Mouse (Mus musculus) cerebellum, adult 2 months (tissue): ENCODE measurements around the gene Mcrip1. TPM values are rescaled to one million over a fixed set of nuclear protein-coding genes. Genes with fewer than 3 reads are reported as not detected.

Experiments
- DNase-seq, 2 experiments: peaks; one replicate each; pipeline ENCODE4 v3.0.0; 2021
- H3K27ac ChIP-seq: fragments of 200-500 bp; 2 replicates; pipeline ENCODE4 v1.5.1; 2012; ENCODE audit warnings: low read length, control low read depth, inconsistent platforms; ENCODE audit not compliant: insufficient read depth
- H3K27me3 ChIP-seq: fragments of 200-500 bp; 2 replicates; pipeline ENCODE4 v1.6.1; 2012; ENCODE audit warnings: inconsistent platforms, mild to moderate bottlenecking, low read length, moderate library complexity; ENCODE audit not compliant: control insufficient read depth, insufficient read depth
- H3K4me1 ChIP-seq: fragments of 200-500 bp; 2 replicates; pipeline ENCODE4 v1.6.1; 2011; ENCODE audit warnings: low read length; ENCODE audit not compliant: control insufficient read depth, insufficient read depth
- H3K4me3 ChIP-seq: fragments of 200-500 bp; replicated peaks from 2 replicates; pipeline ENCODE3; 2011; ENCODE audit warnings: mild to moderate bottlenecking, low read depth, low read length, control low read depth; ENCODE audit not compliant: insufficient read depth
- CTCF ChIP-seq: fragments of 200-500 bp; IDR thresholded peaks from 2 replicates; pipeline ENCODE4 v1.5.1; 2011; ENCODE audit warnings: low read depth, mild to moderate bottlenecking, control low read depth, low read length, moderate library complexity, borderline replicate concordance; ENCODE audit not compliant: insufficient read depth
- POLR2A ChIP-seq: fragments of 200-500 bp; IDR thresholded peaks from 2 replicates; pipeline ENCODE4 v1.6.1; 2011; ENCODE audit warnings: low read length, control low read depth, borderline replicate concordance; ENCODE audit not compliant: insufficient read depth
- WGBS: fragments of 180-500 bp; shearing (Covaris S2); methylation state at CpG from one replicate; pipeline ENCODE4 v1.1.7; 2018; 5-methylcytosine and 5-hydroxymethylcytosine counted together
- polyA plus RNA-seq: library from polyadenylated mRNA; depleted of rRNA; stranded (reverse); fragments of >200 nt; gene quantifications from 2 replicates; pipeline ENCODE4 v1.2.3, GENCODE M21; 2012

Mcrip1 gene
- polyA plus RNA-seq, 1 experiment = 168 TPM

- DNase-seq = no peak
- no peak overlapping the region for H3K27ac ChIP-seq
- peaks cover 4% of the 10 kb centered on the region; the same call in 1 of the 2 replicates for H3K27me3 ChIP-seq
- peaks cover 19% of the 10 kb centered on the region for H3K4me1 ChIP-seq
- no peak for TF ChIP-seq POLR2A
- WGBS = 92% methylated on average over 8 of the region's 8 CpGs
- H3K4me3 ChIP-seq = no peak overlapping the region
Measured at GRCm38 (mm10) chr11:120534093-120534492, 15.4 kb downstream of the Mcrip1 start.

GRCm38 (mm10) chr11:120531646-120532045 is 17.9 kb downstream of the Mcrip1 start:
- WGBS = 21% methylated on average over 9 of the region's 9 CpGs
- Histone ChIP-seq H3K27ac (no peak overlapping the region), H3K27me3 (peaks cover 4% of the 10 kb centered on the region; the same call in 1 of the 2 replicates), H3K4me1 (peaks cover 6% of the 10 kb centered on the region), H3K4me3 (no peak overlapping the region)
- DNase-seq = no peak
- no peak for TF ChIP-seq CTCF

GRCm38 (mm10) chr11:120530085-120530964 is 19.2 kb downstream of the Mcrip1 start, which contains the start of gene Gcgr:
Gene Gcgr (plus strand): TSS chr11:120530699.
- Histone ChIP-seq H3K27me3 (peaks cover 4% of the 10 kb centered on the region; the same call in 1 of the 2 replicates), H3K4me3 (no peak within 1 kb of the TSS), H3K27ac (no peak within 1 kb of the TSS), H3K4me1 (peaks cover 6% of the 10 kb centered on the region)
- TF ChIP-seq POLR2A = no peak
- no peak for TF ChIP-seq CTCF
- DNase-seq = no peak
- WGBS = 12% methylated on average over 59 of the region's 62 CpGs

- Histone ChIP-seq H3K4me3 (no peak overlapping the region), H3K4me1 (peaks cover 6% of the 10 kb centered on the region), H3K27me3 (peaks cover 4% of the 10 kb centered on the region; the same call in 1 of the 2 replicates), H3K27ac (no peak overlapping the region)
- TF ChIP-seq POLR2A (no peak), CTCF (no peak)
- WGBS = 69% methylated on average over 4 of the region's 4 CpGs
- DNase-seq = no peak
Measured at GRCm38 (mm10) chr11:120528903-120529302, 20.6 kb downstream of the Mcrip1 start.

- Histone ChIP-seq H3K27ac (no peak overlapping the region), H3K27me3 (peaks cover 4% of the 10 kb centered on the region; the same call in 1 of the 2 replicates), H3K4me3 (no peak overlapping the region), H3K4me1 (peaks cover 6% of the 10 kb centered on the region)
- DNase-seq = no peak
- WGBS = 87% methylated on average over 9 of the region's 9 CpGs
- TF ChIP-seq CTCF (no peak), POLR2A (no peak)
Measured at GRCm38 (mm10) chr11:120527690-120528354, 21.7 kb downstream of the Mcrip1 start.

- H3K27ac ChIP-seq = no peak overlapping the region
- DNase-seq = no peak
- no peak overlapping the region for H3K4me3 ChIP-seq
- WGBS = 88% methylated on average over 2 of the region's 2 CpGs
- TF ChIP-seq POLR2A (no peak), CTCF (no peak)
- peaks cover 4% of the 10 kb centered on the region; the same call in 1 of the 2 replicates for H3K27me3 ChIP-seq
- peaks cover 16% of the 10 kb centered on the region for H3K4me1 ChIP-seq
Measured at GRCm38 (mm10) chr11:120525959-120526358, 23.6 kb downstream of the Mcrip1 start.

GRCm38 (mm10) chr11:120522581-120522980 is 26.9 kb downstream of the Mcrip1 start:
- no peak for TF ChIP-seq POLR2A
- TF ChIP-seq CTCF = no peak
- Histone ChIP-seq H3K27ac (no peak overlapping the region), H3K4me1 (peaks cover 21% of the 10 kb centered on the region), H3K4me3 (no peak overlapping the region), H3K27me3 (no peaks in the 10 kb centered on the region)
- no peak for DNase-seq
- 95% methylated on average over 8 of the region's 8 CpGs for WGBS
